Mouse (Mus musculus): ENCODE measurements around the gene Clnk. TPM values are rescaled to one million over a fixed set of nuclear protein-coding genes. Genes with fewer than 3 reads are reported as not detected.

The Clnk gene
- total and polyA plus RNA-seq, 3 experiments = not detected

DNA sequence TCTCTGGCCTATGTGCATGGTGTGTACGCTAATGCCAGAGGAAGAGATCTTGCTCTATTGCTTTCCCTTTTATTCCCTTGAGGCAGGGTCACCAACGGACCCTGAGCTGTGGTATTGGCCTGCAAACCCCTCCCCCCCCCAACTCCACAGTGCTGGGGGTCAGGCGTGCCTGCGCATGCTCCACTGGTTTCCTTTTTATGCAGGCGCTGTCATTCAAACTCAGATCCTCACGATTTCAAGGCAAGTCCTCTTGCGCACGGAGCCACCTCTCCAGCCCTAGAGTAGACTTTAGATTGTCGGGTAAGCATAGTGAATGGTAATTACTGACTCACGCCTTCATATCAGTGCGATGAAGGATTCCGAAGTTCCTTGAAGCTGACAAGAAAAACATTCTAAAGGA is 6.1 kb downstream of the Clnk start:
- Histone ChIP-seq H3K4me1 (ENCODE audit: control insufficient read depth in 1 of 2, insufficient read depth in 2 of 2, low read length in 2 of 2) (no peaks in the 10 kb centered on the region), H3K9ac (ENCODE audit: control insufficient read depth, low read depth, low read length, poor library complexity, severe bottlenecking) (no peak overlapping the region), H3K27ac (ENCODE audit: control insufficient read depth, low read depth, low read length) (no peak overlapping the region), H3K4me3 (ENCODE audit: control insufficient read depth in 1 of 2, insufficient read depth in 1 of 2, low read depth in 2 of 2, low read length in 2 of 2) (no peak overlapping the region), H3K9me3 (replicated peaks; ENCODE audit: insufficient read depth, low read length) (no peaks in the 10 kb centered on the region), H3K79me2 (ENCODE audit: control insufficient read depth, insufficient read depth, low read length, poor library complexity) (no peaks in the 10 kb centered on the region), H3K36me3 (ENCODE audit: control insufficient read depth in 1 of 2, insufficient read depth in 2 of 2, low read length in 2 of 2) (no peaks in the 10 kb centered on the region), H3K27me3 (ENCODE audit: control insufficient read depth in 1 of 2, insufficient read depth in 2 of 2, low read length in 2 of 2) (no peaks in the 10 kb centered on the region)
- TF ChIP-seq POLR2AphosphoS5 (IDR thresholded peaks at IDR 0.05; ENCODE audit: borderline replicate concordance, low read depth, low read length) (no peak), JUND (IDR thresholded peaks at IDR 0.05; ENCODE audit: low read depth, low read length) (no peak), ZMIZ1 (IDR thresholded peaks at IDR 0.05; ENCODE audit: low read depth, low read length) (no peak), NRF1 (IDR thresholded peaks at IDR 0.05; ENCODE audit: insufficient read depth, low read depth, low read length, poor library complexity, severe bottlenecking) (no peak), MAFK (IDR thresholded peaks at IDR 0.05; ENCODE audit: borderline replicate concordance, low read depth, low read length) (no peak)
- DNase-seq (ENCODE audit: low read depth, low spot score) = no peak

DNA sequence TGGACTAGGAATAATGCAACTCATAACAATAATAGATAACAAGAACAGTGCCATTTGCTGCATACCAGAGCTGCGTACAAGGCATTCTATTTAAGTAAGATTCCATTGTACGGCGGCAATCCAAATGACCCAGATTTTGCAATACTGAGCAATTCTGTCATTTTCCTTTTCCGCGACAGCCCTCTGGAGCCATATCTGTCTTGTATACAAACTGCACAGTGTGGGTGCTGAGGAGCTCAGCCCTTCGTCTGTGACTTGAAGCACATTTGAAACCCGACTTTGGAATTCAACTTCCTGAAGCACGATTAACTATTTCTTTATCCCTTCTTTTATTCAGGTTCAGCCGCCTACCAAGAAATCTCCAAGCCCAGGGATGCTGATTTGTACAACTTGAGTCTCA is 6.6 kb downstream of the Clnk start:
- H3K27me3 ChIP-seq (ENCODE audit: control insufficient read depth in 1 of 2, insufficient read depth in 2 of 2, low read length in 2 of 2) = no peaks in the 10 kb centered on the region
- no peaks in the 10 kb centered on the region for H3K36me3 ChIP-seq (ENCODE audit: control insufficient read depth in 1 of 2, insufficient read depth in 2 of 2, low read length in 2 of 2)
- H3K79me2 ChIP-seq (ENCODE audit: control insufficient read depth, insufficient read depth, low read length, poor library complexity) = no peaks in the 10 kb centered on the region
- H3K4me3 ChIP-seq (ENCODE audit: control insufficient read depth in 1 of 2, insufficient read depth in 1 of 2, low read depth in 2 of 2, low read length in 2 of 2) = no peak overlapping the region
- TF ChIP-seq UBTF (IDR thresholded peaks at IDR 0.05; ENCODE audit: borderline replicate concordance, insufficient read depth, low read depth, low read length) (no peak), TAL1 (IDR thresholded peaks at IDR 0.05; ENCODE audit: low read length) (no peak), GATA1 (IDR thresholded peaks at IDR 0.05; ENCODE audit: low read depth, low read length) (no peak), USF1 (IDR thresholded peaks at IDR 0.05; ENCODE audit: low read depth, low read length) (no peak), ETS1 (IDR thresholded peaks at IDR 0.05; ENCODE audit: low read depth, low read length) (no peak), RCOR1 (IDR thresholded peaks at IDR 0.05; ENCODE audit: low read depth, low read length) (no peak), JUND (IDR thresholded peaks at IDR 0.05; ENCODE audit: low read depth, low read length) (no peak), RAD21 (IDR thresholded peaks at IDR 0.05; ENCODE audit: low read depth, low read length) (no peak), POLR2AphosphoS2 (IDR thresholded peaks at IDR 0.05; ENCODE audit: low read length) (no peak), EP300 (IDR thresholded peaks at IDR 0.05; ENCODE audit: low read depth in 1 of 2, low read length in 2 of 2) (no peak), E2F4 (IDR thresholded peaks at IDR 0.05; ENCODE audit: borderline replicate concordance, low read depth, low read length) (no peak), CTCF (IDR thresholded peaks at IDR 0.05 in 2 of 3, conservative IDR thresholded peaks at IDR 0.05 in 1 of 3; ENCODE audit: control insufficient read depth in 1 of 3, insufficient read depth in 1 of 3, low read depth in 2 of 3, low read length in 3 of 3, poor library complexity in 1 of 3, severe bottlenecking in 1 of 3) (no peak), BHLHE40 (IDR thresholded peaks at IDR 0.05; ENCODE audit: borderline replicate concordance, low read depth, low read length) (no peak), MEF2A (IDR thresholded peaks at IDR 0.05; ENCODE audit: extremely low read depth, insufficient replicate concordance, low read depth, low read length, poor library complexity, severe bottlenecking) (no peak), SIN3A (IDR thresholded peaks at IDR 0.05; ENCODE audit: low read length) (no peak)
- no peak for DNase-seq (ENCODE audit: low read depth, low spot score)
- H3K27ac ChIP-seq (ENCODE audit: control insufficient read depth, low read depth, low read length) = no peak overlapping the region
- no peaks in the 10 kb centered on the region for H3K4me1 ChIP-seq (ENCODE audit: control insufficient read depth in 1 of 2, insufficient read depth in 2 of 2, low read length in 2 of 2)
- no peaks in the 10 kb centered on the region for H3K9me3 ChIP-seq (replicated peaks; ENCODE audit: insufficient read depth, low read length)
- H3K9ac ChIP-seq (ENCODE audit: control insufficient read depth, low read depth, low read length, poor library complexity, severe bottlenecking) = no peak overlapping the region

Measured in MEL (cell line).